Mouse (Mus musculus) layer of hippocampus, adult 6 months (tissue): ENCODE measurements around the gene Tango2. TPM values are rescaled to one million over a fixed set of nuclear protein-coding genes. Genes with fewer than 3 reads are reported as not detected.

Source experiments
- long read RNA-seq, 2 experiments: library from polyadenylated mRNA; unstranded; transcript quantifications; one replicate each; pipeline ENCODE4 v2.0.0; 2019 to 2020
- microRNA-seq: library from miRNA; unstranded; fragments of <30 nt; microRNA quantifications from one replicate; pipeline ENCODE4 v1.2.0, GENCODE M21; 2020
- polyA plus RNA-seq: library from polyadenylated mRNA; unstranded; fragments of <200 nt; fragmentation: Nextera tagmentation; gene quantifications from 2 replicates; pipeline ENCODE4 v1.2.3, GENCODE M21; 2021

The Tango2 gene
- polyA plus RNA-seq = 124 and 138 TPM in 2 replicates
- long read RNA-seq, experiment 1, transcript Tango2-201 (9 exons, 1,622 nt) = major isoform, 18 of 157 reads
- long read RNA-seq, experiment 1, partial matches to known transcripts = 46 of 157 reads
- long read RNA-seq, experiment 1, other reads (novel, unspliced or antisense) = 93 of 157 reads
- long read RNA-seq, experiment 2, transcript Tango2-201 (9 exons, 1,622 nt) = major isoform, 114 of 697 reads
- long read RNA-seq, experiment 2, partial matches to known transcripts = 155 of 697 reads
- long read RNA-seq, experiment 2, other reads (novel, unspliced or antisense) = 424 of 697 reads

DNA sequence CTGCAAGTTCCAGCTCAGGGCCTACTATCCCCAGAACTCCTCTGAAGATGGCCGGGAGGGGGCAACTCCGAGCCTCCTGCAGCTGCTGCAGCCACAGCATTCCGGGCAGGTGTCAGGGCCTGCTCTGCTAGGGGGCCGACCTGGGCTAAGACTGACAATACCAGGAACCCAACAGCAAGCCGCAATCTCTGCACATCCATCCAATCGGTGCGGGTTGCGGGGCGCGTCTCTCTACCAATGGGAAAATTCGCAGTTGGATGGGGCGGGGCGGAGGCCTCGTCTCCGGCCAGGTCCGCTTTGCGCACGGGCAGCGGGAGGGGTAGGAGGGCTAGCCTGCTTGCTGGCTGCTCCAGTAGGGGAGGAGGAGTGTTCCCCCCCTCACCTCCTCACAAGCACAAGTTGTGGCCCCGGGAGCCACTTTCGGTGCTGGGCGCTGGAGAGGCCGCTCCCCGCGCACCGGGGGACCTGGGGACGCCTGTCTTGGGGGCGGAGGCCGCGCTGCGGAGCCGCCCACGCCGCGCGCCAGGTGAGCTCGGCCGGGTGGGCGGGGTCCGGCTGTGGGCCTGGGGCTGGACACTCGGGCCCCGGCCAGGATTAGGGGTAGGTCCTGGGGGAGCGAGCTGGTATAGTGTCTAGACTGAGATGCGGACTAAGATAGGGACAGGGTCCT is at the start of gene Tango2, which contains the start of gene Arvcf:
TSS of gene Tango2 (minus strand) at position 173 of the 670 bp plus-strand sequence.
TSS of gene Arvcf (plus strand) at position 252 of the 670 bp plus-strand sequence.

GRCm38 (mm10) chr16:18289067-18289588 is 58.8 kb downstream of the Tango2 start, which contains the start of gene Dgcr8:
Gene Dgcr8 (minus strand): TSS chr16:18289246.

GRCm38 (mm10) chr16:18258221-18258620 is 89.7 kb downstream of the Tango2 start, which contains the start of gene Gm49776:
Gene Gm49776 (minus strand): TSS chr16:18258321.

Small RNAs within 50 kb of the gene (microRNA-seq; reads per million reads assigned to microRNA genes)
- gene Gm24572 (not detected), gene Gm26219 (not detected), gene Mir1306 (302 reads per million, percentile 69 among the genes with 10 or more reads in this experiment), gene Mir185 (1,588 reads per million, percentile 85 among the genes with 10 or more reads in this experiment)

Other genes with a start within 250 kb of the Tango2 start
- 10.2 and 12.5 TPM in 2 replicates for gene Rtn4r, start 220.5 kb downstream of the Tango2 start, polyA plus RNA-seq
- not detected in 2 replicates for gene Ccdc188, start 130.2 kb downstream of the Tango2 start, polyA plus RNA-seq
- gene Zdhhc8, start 113.0 kb downstream of the Tango2 start, polyA plus RNA-seq = 15.7 and 16.8 TPM in 2 replicates
- 32.8 and 34.9 TPM in 2 replicates for gene Trmt2a, start 99.4 kb downstream of the Tango2 start, polyA plus RNA-seq
- 185 and 187 TPM in 2 replicates for gene Ranbp1, start 99.4 kb downstream of the Tango2 start, polyA plus RNA-seq
- not detected in 2 replicates for gene Gm49776, start 89.8 kb downstream of the Tango2 start, polyA plus RNA-seq
- 5.2 and 8.8 TPM in 2 replicates for gene Dgcr8, start 58.9 kb downstream of the Tango2 start, polyA plus RNA-seq
- gene Arvcf, start 79 bp upstream of the Tango2 start, polyA plus RNA-seq = 7.9 and 8.8 TPM in 2 replicates
- gene Txnrd2, start 78.3 kb upstream of the Tango2 start, polyA plus RNA-seq = 38.2 and 40.0 TPM in 2 replicates
- 144 and 150 TPM in 2 replicates for gene Comt, start 78.7 kb upstream of the Tango2 start, polyA plus RNA-seq
- gene Gnb1l, start 150.6 kb upstream of the Tango2 start, polyA plus RNA-seq = 9.8 and 10.5 TPM in 2 replicates
- gene Rtl10, start 150.8 kb upstream of the Tango2 start, polyA plus RNA-seq = 2.5 and 2.6 TPM in 2 replicates
- 0.78 and 1.8 TPM in 2 replicates for gene Tbx1, start 242.6 kb upstream of the Tango2 start, polyA plus RNA-seq